Mouse (Mus musculus) hindbrain, postnatal 0 days (tissue): ENCODE measurements around the gene Gm20388. TPM values are rescaled to one million over a fixed set of nuclear protein-coding genes. Genes with fewer than 3 reads are reported as not detected.

Experiments used
- ATAC-seq: fragments of 200-750 bp; cut with Nextera tagmentation; 2 replicates; pipeline ENCODE4 v1.8.0; 2017; ENCODE audit warnings: mild to moderate bottlenecking, moderate TSS enrichment, moderate library complexity
- DNase-seq: peaks from one replicate; pipeline ENCODE4 v3.0.0-alpha.2; 2015; ENCODE audit warnings: low spot score
- H3K27ac ChIP-seq: fragments of 300-500 bp; sonication (generic); 2 replicates; pipeline ENCODE4 v1.5.1; 2014; ENCODE audit warnings: mild to moderate bottlenecking
- H3K27me3 ChIP-seq: fragments of 300-500 bp; sonication (generic); 2 replicates; pipeline ENCODE4 v1.6.1; 2014; ENCODE audit warnings: low read length, mixed read lengths; ENCODE audit not compliant: insufficient read depth
- H3K36me3 ChIP-seq: fragments of 300-500 bp; sonication (generic); 2 replicates; pipeline ENCODE4 v1.6.1; 2014; ENCODE audit warnings: low read length, mixed read lengths; ENCODE audit not compliant: insufficient read depth
- H3K4me1 ChIP-seq: fragments of 300-500 bp; sonication (generic); 2 replicates; pipeline ENCODE4 v1.6.1; 2014; ENCODE audit warnings: antibody characterized with exemption, low read length, mixed read lengths; ENCODE audit not compliant: insufficient read depth
- H3K4me2 ChIP-seq: fragments of 300-500 bp; sonication (generic); 2 replicates; pipeline ENCODE4 v1.6.1; 2014; ENCODE audit warnings: low read depth, mild to moderate bottlenecking, low read length, moderate library complexity, mixed read lengths
- H3K4me3 ChIP-seq: fragments of 300-500 bp; sonication (generic); 2 replicates; pipeline ENCODE4 v1.5.1; 2014; ENCODE audit warnings: low read length
- H3K9ac ChIP-seq: fragments of 300-500 bp; sonication (generic); replicated peaks from 2 replicates; pipeline ENCODE4 v1.6.1; 2014; ENCODE audit warnings: mild to moderate bottlenecking, low read length, moderate library complexity, mixed read lengths
- H3K9me3 ChIP-seq: fragments of 300-500 bp; sonication (generic); 2 replicates; pipeline ENCODE4 v1.6.1; 2016; ENCODE audit warnings: low read length, mixed read lengths
- CTCF ChIP-seq: IDR thresholded peaks from 2 replicates; pipeline ENCODE4 v1.5.1; 2016; ENCODE audit warnings: antibody characterized with exemption, control low read depth, low read depth
- WGBS: fragments of 180-500 bp; shearing (Covaris S2); extraction: QIAGEN DNeasy Blood & Tissue Kit; methylation state at CpG from one replicate; pipeline ENCODE4 v1.1.7; 2014; 5-methylcytosine and 5-hydroxymethylcytosine counted together
- polyA plus RNA-seq: library from polyadenylated mRNA; unstranded; fragments of >200 nt; fragmentation: Nextera tagmentation; extraction: Ambion mirVana; gene quantifications from 2 replicates; pipeline ENCODE4 v1.2.1, GENCODE M21; 2015
- total RNA-seq: library from RNA; depleted of rRNA; stranded (reverse); fragments of >200 nt; gene quantifications from 2 replicates; pipeline ENCODE4 v1.2.3, GENCODE M21; 2014

Gm20388 gene
- total and polyA plus RNA-seq, 2 experiments from 2014 or later: 71.3 TPM; not detected in 1

GRCm38 (mm10) chr8:121228892-121229291 lies 1318.3 kb downstream of the Gm20388 start:
- H3K36me3 ChIP-seq: no peaks in the 10 kb centered on the region
- no peak overlapping the region for H3K4me3 ChIP-seq
- 67% methylated on average over 3 of the region's 3 CpGs for WGBS
- TF ChIP-seq CTCF: peak; percentile 58
- no peak overlapping the region for H3K4me2 ChIP-seq
- no peak overlapping the region for H3K27ac ChIP-seq
- H3K9ac ChIP-seq: no peak overlapping the region
- no peaks in the 10 kb centered on the region for H3K27me3 ChIP-seq
- ATAC-seq (no peak), DNase-seq (no peak)
- no peaks in the 10 kb centered on the region for H3K4me1 ChIP-seq
- H3K9me3 ChIP-seq: no peaks in the 10 kb centered on the region

- ATAC-seq (no peak), DNase-seq (no peak)
- no peaks in the 10 kb centered on the region for H3K36me3 ChIP-seq
- no peak overlapping the region for H3K4me2 ChIP-seq
- H3K9me3 ChIP-seq: no peaks in the 10 kb centered on the region
- no peaks in the 10 kb centered on the region for H3K27me3 ChIP-seq
- TF ChIP-seq CTCF: no peak
- H3K9ac ChIP-seq: no peak overlapping the region
- no peaks in the 10 kb centered on the region for H3K4me1 ChIP-seq
- H3K4me3 ChIP-seq: no peak overlapping the region
- WGBS: 51% methylated on average over 7 of the region's 7 CpGs
- H3K27ac ChIP-seq: no peak overlapping the region
Measured at GRCm38 (mm10) chr8:121229550-121229949, 1318.9 kb downstream of the Gm20388 start.

GRCm38 (mm10) chr8:121233196-121233595 lies 1322.6 kb downstream of the Gm20388 start:
- no peak for TF ChIP-seq CTCF
- Histone ChIP-seq H3K4me1 (no peaks in the 10 kb centered on the region), H3K9me3 (no peaks in the 10 kb centered on the region), H3K27me3 (no peaks in the 10 kb centered on the region), H3K4me2 (no peak overlapping the region), H3K4me3 (no peak overlapping the region), H3K36me3 (no peaks in the 10 kb centered on the region), H3K27ac (no peak overlapping the region), H3K9ac (no peak overlapping the region)
- no peak for ATAC-seq
- 61% methylated on average over 4 of the region's 4 CpGs for WGBS
- DNase-seq: no peak

- ATAC-seq: no peak
- no peaks in the 10 kb centered on the region for H3K36me3 ChIP-seq
- peak; percentile 24 for DNase-seq
- no peaks in the 10 kb centered on the region for H3K9me3 ChIP-seq
- no peak overlapping the region for H3K27ac ChIP-seq
- H3K4me1 ChIP-seq: no peaks in the 10 kb centered on the region
- peak; percentile 69 for TF ChIP-seq CTCF
- H3K9ac ChIP-seq: no peak overlapping the region
- no peak overlapping the region for H3K4me2 ChIP-seq
- H3K4me3 ChIP-seq: no peak overlapping the region
- 65% methylated on average over 7 of the region's 7 CpGs for WGBS
- no peaks in the 10 kb centered on the region for H3K27me3 ChIP-seq
Measured at GRCm38 (mm10) chr8:121234915-121235314, 1324.3 kb downstream of the Gm20388 start.

- no peaks in the 10 kb centered on the region for H3K9me3 ChIP-seq
- no peak for TF ChIP-seq CTCF
- H3K4me1 ChIP-seq: no peaks in the 10 kb centered on the region; the same call in 1 of the 2 replicates
Measured at GRCm38 (mm10) chr8:121239640-121240039, 1329.0 kb downstream of the Gm20388 start.

GRCm38 (mm10) chr8:121241761-121242552 lies 1331.3 kb downstream of the Gm20388 start:
- WGBS: 9% methylated on average over 14 of the region's 14 CpGs
- no peak overlapping the region for H3K27ac ChIP-seq
- H3K4me1 ChIP-seq: no peaks in the 10 kb centered on the region; the same call in 1 of the 2 replicates
- no peak for TF ChIP-seq CTCF
- DNase-seq: peak; percentile 53
- 0 out of 2 replicates have a peak overlapping the region, but pooled peaks have one; percentile 2 for H3K9ac ChIP-seq
- H3K4me3 ChIP-seq: no peak overlapping the region
- no peaks in the 10 kb centered on the region for H3K27me3 ChIP-seq
- ATAC-seq: peak; percentile 67
- no peaks in the 10 kb centered on the region for H3K9me3 ChIP-seq
- H3K36me3 ChIP-seq: no peaks in the 10 kb centered on the region
- H3K4me2 ChIP-seq: no peak overlapping the region

More at GRCm38 (mm10) chr8:121239640-121240039, 1329.0 kb downstream of the Gm20388 start:
- H3K4me3 ChIP-seq: no peak overlapping the region
- DNase-seq: peak; percentile 46
- H3K27ac ChIP-seq: no peak overlapping the region
- H3K27me3 ChIP-seq: no peaks in the 10 kb centered on the region
- no peak overlapping the region for H3K4me2 ChIP-seq
- ATAC-seq: no peak
- WGBS: 68% methylated on average over 6 of the region's 6 CpGs
- H3K9ac ChIP-seq: no peak overlapping the region
- no peaks in the 10 kb centered on the region for H3K36me3 ChIP-seq

GRCm38 (mm10) chr8:121242671-121243070 lies 1332.0 kb downstream of the Gm20388 start:
- ATAC-seq: no peak
- no peak for TF ChIP-seq CTCF
- Histone ChIP-seq H3K27me3 (no peaks in the 10 kb centered on the region), H3K36me3 (no peaks in the 10 kb centered on the region), H3K27ac (no peak overlapping the region), H3K9ac (no peak overlapping the region), H3K4me1 (no peaks in the 10 kb centered on the region; the same call in 1 of the 2 replicates), H3K4me3 (no peak overlapping the region), H3K4me2 (no peak overlapping the region), H3K9me3 (no peaks in the 10 kb centered on the region)
- 13% methylated on average over 13 of the region's 13 CpGs for WGBS
- DNase-seq: no peak
